Mouse (Mus musculus) kidney, embryonic 14.5 days (tissue): Measurements from ENCODE around the gene Camk2b. TPM values are rescaled to one million over a fixed set of nuclear protein-coding genes. Genes with fewer than 3 reads are reported as not detected.
"Not testable (repeated sequence)": the region's sequence is repeated elsewhere in the genome, so short reads cannot be mapped to it uniquely, and the experiment has no call there.

Source experiments
- ATAC-seq: fragments of 200-750 bp; cut with Nextera tagmentation; 2 replicates; pipeline ENCODE4 v1.8.0; 2017; ENCODE audit warnings: moderate number of reproducible peaks, mild to moderate bottlenecking, moderate TSS enrichment, moderate library complexity; ENCODE audit not compliant: low FRiP score, low TSS enrichment
- H3K27ac ChIP-seq: fragments of 300-500 bp; sonication (generic); 2 replicates; pipeline ENCODE4 v1.5.1; 2014; ENCODE audit warnings: low read depth, mild to moderate bottlenecking, low read length, moderate library complexity, mixed read lengths
- H3K27me3 ChIP-seq: fragments of 300-500 bp; sonication (generic); 2 replicates; pipeline ENCODE4 v1.6.1; 2014; ENCODE audit warnings: mild to moderate bottlenecking, low read length; ENCODE audit not compliant: control insufficient read depth, insufficient read depth
- H3K36me3 ChIP-seq: fragments of 300-500 bp; sonication (generic); 2 replicates; pipeline ENCODE4 v1.6.1; 2014; ENCODE audit warnings: low read length, mixed read lengths; ENCODE audit not compliant: control insufficient read depth, insufficient read depth
- H3K4me1 ChIP-seq: fragments of 300-500 bp; sonication (generic); 2 replicates; pipeline ENCODE4 v1.6.1; 2014; ENCODE audit warnings: low read length, mixed read lengths; ENCODE audit not compliant: control insufficient read depth, insufficient read depth
- H3K4me2 ChIP-seq: fragments of 300-500 bp; sonication (generic); replicated peaks from 2 replicates; pipeline ENCODE4 v1.6.1; 2014; ENCODE audit warnings: low read depth, mild to moderate bottlenecking, low read length
- H3K4me3 ChIP-seq: fragments of 300-500 bp; sonication (generic); 2 replicates; pipeline ENCODE4 v1.5.1; 2014; ENCODE audit warnings: mild to moderate bottlenecking, low read length
- H3K9ac ChIP-seq: fragments of 300-500 bp; sonication (generic); 2 replicates; pipeline ENCODE4 v1.6.1; 2014; ENCODE audit warnings: low read depth, mild to moderate bottlenecking, low read length, moderate library complexity
- H3K9me3 ChIP-seq: fragments of 300-500 bp; sonication (generic); 2 replicates; pipeline ENCODE4 v1.6.1; 2016; ENCODE audit warnings: low read length; ENCODE audit not compliant: control insufficient read depth
- WGBS: fragments of 180-500 bp; shearing (Covaris S2); extraction: QIAGEN DNeasy Blood & Tissue Kit; methylation state at CpG from one replicate; pipeline ENCODE4 v1.1.7; 2014; 5-methylcytosine and 5-hydroxymethylcytosine counted together
- polyA plus RNA-seq: library from polyadenylated mRNA; unstranded; fragments of >200 nt; fragmentation: Nextera tagmentation; extraction: Ambion mirVana; gene quantifications from 2 replicates; pipeline ENCODE4 v1.2.1, GENCODE M21; 2014

The Camk2b gene
- polyA plus RNA-seq, 1 experiment from 2014 or later, result 4.4 TPM

- 94% methylated on average over 11 of the region's 11 CpGs for WGBS
- H3K36me3 ChIP-seq, H3K9ac ChIP-seq, H3K4me3 ChIP-seq, H3K4me1 ChIP-seq, H3K27me3 ChIP-seq, ATAC-seq, H3K4me2 ChIP-seq, H3K27ac ChIP-seq, H3K9me3 ChIP-seq: not testable (repeated sequence)
Measured at GRCm38 (mm10) chr11:5934531-5934930, 131.6 kb downstream of the Camk2b start.

- H3K9ac ChIP-seq, H3K36me3 ChIP-seq, H3K27ac ChIP-seq, H3K4me3 ChIP-seq, ATAC-seq, H3K4me2 ChIP-seq, H3K27me3 ChIP-seq, H3K4me1 ChIP-seq, H3K9me3 ChIP-seq: not testable (repeated sequence)
- 90% methylated on average over 6 of the region's 6 CpGs for WGBS
Measured at GRCm38 (mm10) chr11:5931947-5932346, 134.2 kb downstream of the Camk2b start.

- Histone ChIP-seq H3K4me3 (no peak overlapping the region), H3K9me3 (no peaks in the 10 kb centered on the region), H3K27ac (no peak overlapping the region), H3K36me3 (no peaks in the 10 kb centered on the region), H3K27me3 (no peaks in the 10 kb centered on the region), H3K4me2 (no peak overlapping the region), H3K9ac (no peak overlapping the region), H3K4me1 (no peaks in the 10 kb centered on the region)
- WGBS, result 50% methylated on average over 1 of the region's 1 CpGs
- ATAC-seq, result no peak
Measured at GRCm38 (mm10) chr11:5930578-5930977, 135.6 kb downstream of the Camk2b start.

- Histone ChIP-seq H3K9ac (no peak overlapping the region), H3K4me2 (no peak overlapping the region), H3K9me3 (no peaks in the 10 kb centered on the region)
Measured at GRCm38 (mm10) chr11:5926696-5927220, 139.4 kb downstream of the Camk2b start.

GRCm38 (mm10) chr11:5924699-5925098 is 141.5 kb downstream of the Camk2b start:
- H3K27me3 ChIP-seq, result no peaks in the 10 kb centered on the region
- H3K4me3 ChIP-seq, result no peak overlapping the region
- 65% methylated on average over 8 of the region's 8 CpGs for WGBS
- no peaks in the 10 kb centered on the region for H3K4me1 ChIP-seq
- H3K9me3 ChIP-seq, result no peaks in the 10 kb centered on the region
- H3K36me3 ChIP-seq, result no peaks in the 10 kb centered on the region
- no peak overlapping the region for H3K4me2 ChIP-seq
- no peak overlapping the region for H3K27ac ChIP-seq
- no peak overlapping the region for H3K9ac ChIP-seq
- no peak for ATAC-seq

More at GRCm38 (mm10) chr11:5926696-5927220, 139.4 kb downstream of the Camk2b start:
- H3K4me1 ChIP-seq, result no peaks in the 10 kb centered on the region
- no peaks in the 10 kb centered on the region for H3K27me3 ChIP-seq
- ATAC-seq, result no peak
- H3K36me3 ChIP-seq, result no peaks in the 10 kb centered on the region
- H3K4me3 ChIP-seq, result no peak overlapping the region
- no peak overlapping the region for H3K27ac ChIP-seq
- WGBS, result 85% methylated on average over 3 of the region's 3 CpGs

- Histone ChIP-seq H3K4me3 (no peak overlapping the region), H3K4me1 (no peaks in the 10 kb centered on the region), H3K9ac (no peak overlapping the region), H3K36me3 (no peaks in the 10 kb centered on the region), H3K27me3 (no peaks in the 10 kb centered on the region), H3K4me2 (no peak overlapping the region; the same call in 1 of the 2 replicates), H3K9me3 (no peaks in the 10 kb centered on the region), H3K27ac (no peak overlapping the region)
- ATAC-seq, result peak; percentile 28; the same call in 1 of the 2 replicates
- 31% methylated on average over 17 of the region's 17 CpGs for WGBS
Measured at GRCm38 (mm10) chr11:5920323-5920960, 145.7 kb downstream of the Camk2b start.

Other genes starting within 250 kb of the Camk2b start
- gene Polm, start 228.3 kb downstream of the Camk2b start, polyA plus RNA-seq, result 6.6 and 9.1 TPM in 2 replicates
- 16.7 and 30.7 TPM in 2 replicates for gene Aebp1, start 204.4 kb downstream of the Camk2b start, polyA plus RNA-seq
- gene Pold2, start 188.1 kb downstream of the Camk2b start, polyA plus RNA-seq, result 116 and 128 TPM in 2 replicates
- gene Myl7, start 167.6 kb downstream of the Camk2b start, polyA plus RNA-seq, result 1.5 and 2.4 TPM in 2 replicates
- gene Gck, start 116.3 kb downstream of the Camk2b start, polyA plus RNA-seq, result 1.5 and 2.0 TPM in 2 replicates
- gene Ykt6, start 110.7 kb downstream of the Camk2b start, polyA plus RNA-seq, result 23.1 and 34.4 TPM in 2 replicates
- 0.74 and 0.89 TPM in 2 replicates for gene A730071L15Rik, start 133.7 kb upstream of the Camk2b start, polyA plus RNA-seq
- gene Nudcd3, start 134.1 kb upstream of the Camk2b start, polyA plus RNA-seq, result 32.7 and 36.0 TPM in 2 replicates
- gene Npc1l1, start 163.8 kb upstream of the Camk2b start, polyA plus RNA-seq, result 0.05 and 0.11 TPM in 2 replicates
- 80.7 and 112 TPM in 2 replicates for gene Ddx56, start 201.4 kb upstream of the Camk2b start, polyA plus RNA-seq
- gene Tmed4, start 208.5 kb upstream of the Camk2b start, polyA plus RNA-seq, result 119 and 132 TPM in 2 replicates
- 46.8 and 108 TPM in 2 replicates for gene Ogdh, start 225.3 kb upstream of the Camk2b start, polyA plus RNA-seq